Mouse (Mus musculus) spleen, adult 2 months (tissue): ENCODE measurements around the gene Xpnpep1.

ENCODE experiments used
- CTCF ChIP-seq: fragments of 200-500 bp; IDR thresholded peaks from 2 replicates; pipeline ENCODE4 v1.5.1; 2011; ENCODE audit warnings: mild to moderate bottlenecking, inconsistent platforms; ENCODE audit not compliant: insufficient read depth, insufficient read length, insufficient replicate concordance; ENCODE audit errors: extremely low read depth
- POLR2A ChIP-seq: fragments of 200-500 bp; IDR thresholded peaks from 2 replicates; pipeline ENCODE4 v1.6.1; 2011; ENCODE audit warnings: low read depth, low read length, inconsistent platforms

- TF ChIP-seq POLR2A, result no peak
- TF ChIP-seq CTCF, result no peak
These were observed 46.8 kb upstream of the Xpnpep1 start for GRCm38 (mm10) chr19:53086861-53087260.
